Mouse (Mus musculus) embryonic facial prominence, embryonic 11.5 days (tissue): Measurements from ENCODE around the gene Ppp1r9a. TPM values are rescaled to one million over a fixed set of nuclear protein-coding genes. Genes with fewer than 3 reads are reported as not detected.
A peak's percentile ranks its signal among the peaks of the same experiment; 100 is the strongest.
"Not testable (repeated sequence)": the region's sequence is repeated elsewhere in the genome, so short reads cannot be mapped to it uniquely, and the experiment has no call there.

ENCODE experiments used
- ATAC-seq: fragments of 200-750 bp; cut with Nextera tagmentation; replicated peaks from 2 replicates; pipeline ENCODE4 v1.8.0; 2017; ENCODE audit warnings: low read depth; ENCODE audit not compliant: insufficient number of reproducible peaks, low FRiP score, low TSS enrichment
- DNase-seq: peaks from one replicate; pipeline ENCODE4 v3.0.0-alpha.2; 2015; ENCODE audit warnings: low spot score
- H3K27ac ChIP-seq: fragments of 300-500 bp; sonication (generic); replicated peaks from 2 replicates; pipeline ENCODE4 v1.5.1; 2014; ENCODE audit warnings: mild to moderate bottlenecking, low read depth, low read length, control low read depth
- H3K27me3 ChIP-seq: fragments of 300-500 bp; sonication (generic); 2 replicates; pipeline ENCODE4 v1.6.1; 2014; ENCODE audit warnings: mild to moderate bottlenecking, low read length, moderate library complexity, mixed read lengths; ENCODE audit not compliant: control insufficient read depth, insufficient read depth
- H3K36me3 ChIP-seq: fragments of 300-500 bp; sonication (generic); replicated peaks from 2 replicates; pipeline ENCODE4 v1.6.1; 2014; ENCODE audit warnings: low read depth, mild to moderate bottlenecking, low read length, moderate library complexity, mixed read lengths; ENCODE audit not compliant: control insufficient read depth, insufficient read depth
- H3K4me1 ChIP-seq: fragments of 300-500 bp; sonication (generic); 2 replicates; pipeline ENCODE4 v1.6.1; 2014; ENCODE audit warnings: low read length, mixed read lengths; ENCODE audit not compliant: control insufficient read depth, insufficient read depth
- H3K4me2 ChIP-seq: fragments of 300-500 bp; sonication (generic); 2 replicates; pipeline ENCODE4 v1.6.1; 2014; ENCODE audit warnings: low read depth, mild to moderate bottlenecking, control low read depth, low read length, moderate library complexity
- H3K4me3 ChIP-seq: fragments of 300-500 bp; sonication (generic); 2 replicates; pipeline ENCODE4 v1.5.1; 2014; ENCODE audit warnings: low read depth, low read length, control low read depth
- H3K9ac ChIP-seq: fragments of 300-500 bp; sonication (generic); replicated peaks from 2 replicates; pipeline ENCODE4 v1.6.1; 2014; ENCODE audit warnings: mild to moderate bottlenecking, control low read depth, low read length
- H3K9me3 ChIP-seq: fragments of 300-500 bp; sonication (generic); replicated peaks from 2 replicates; pipeline ENCODE4 v1.6.1; 2016; ENCODE audit warnings: mild to moderate bottlenecking, low read length, inconsistent platforms, mixed read lengths; ENCODE audit not compliant: control insufficient read depth
- WGBS: fragments of 180-500 bp; shearing (Covaris S2); extraction: QIAGEN DNeasy Blood & Tissue Kit; methylation state at CpG from one replicate; pipeline ENCODE4 v1.1.7; 2014; 5-methylcytosine and 5-hydroxymethylcytosine counted together
- polyA plus RNA-seq: library from polyadenylated mRNA; unstranded; fragments of >200 nt; fragmentation: Nextera tagmentation; extraction: Ambion mirVana; gene quantifications from 2 replicates; pipeline ENCODE4 v1.2.1, GENCODE M21; 2014

The Ppp1r9a gene
- polyA plus RNA-seq, 1 experiment from 2014 or later: 14.4 TPM

DNA sequence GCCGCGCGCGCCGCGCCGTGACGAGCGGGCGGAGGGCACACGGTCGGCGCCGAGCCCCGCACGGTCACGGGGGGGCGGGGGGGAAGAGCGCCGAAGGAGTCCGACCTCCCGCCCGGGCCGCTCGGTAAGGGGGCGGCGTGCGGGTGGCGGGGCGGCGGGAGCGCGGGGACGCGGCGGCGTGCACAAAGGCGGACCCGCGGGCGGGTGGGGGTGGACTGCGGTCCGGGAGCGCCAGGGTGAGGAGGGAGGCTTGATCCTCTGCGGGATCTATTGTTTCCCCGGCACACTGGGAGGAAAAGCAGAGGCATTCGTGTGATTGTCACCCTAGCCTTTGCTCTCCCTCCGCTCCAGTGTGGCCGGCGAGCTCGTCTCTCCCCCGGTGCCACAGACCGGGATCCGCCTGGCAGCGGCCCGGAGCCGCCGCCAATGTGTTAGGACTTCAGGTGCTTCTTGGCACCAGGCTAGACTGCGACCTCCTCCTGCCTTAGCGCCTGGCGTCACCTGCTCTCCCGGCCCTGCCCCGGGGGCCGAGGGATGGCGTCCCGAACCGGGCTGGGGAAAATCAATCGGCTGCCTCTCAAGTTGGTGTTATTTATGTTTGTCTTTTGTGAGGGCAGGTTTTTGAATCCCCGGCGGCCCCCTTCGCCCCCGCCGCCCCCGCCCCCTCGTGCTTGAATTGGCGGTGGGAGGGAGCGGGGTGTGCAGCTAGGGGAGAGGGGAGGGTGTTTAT lies 773 bp downstream of the Ppp1r9a start:
- H3K4me3 ChIP-seq: peak overlapping the region; percentile 56
- no peaks in the 10 kb centered on the region for H3K27me3 ChIP-seq
- no peaks in the 10 kb centered on the region for H3K9me3 ChIP-seq
- H3K27ac ChIP-seq: peak overlapping the region; percentile 77
- H3K36me3 ChIP-seq: no peaks in the 10 kb centered on the region
- WGBS: under 1% methylated on average over 53 of the region's 77 CpGs
- DNase-seq (peak; percentile 68), ATAC-seq (peak; percentile 84)
- no peaks in the 10 kb centered on the region; the same call in 1 of the 2 replicates for H3K4me1 ChIP-seq
- peak overlapping the region; percentile 94 for H3K4me2 ChIP-seq
- H3K9ac ChIP-seq: peak overlapping the region; percentile 84

DNA sequence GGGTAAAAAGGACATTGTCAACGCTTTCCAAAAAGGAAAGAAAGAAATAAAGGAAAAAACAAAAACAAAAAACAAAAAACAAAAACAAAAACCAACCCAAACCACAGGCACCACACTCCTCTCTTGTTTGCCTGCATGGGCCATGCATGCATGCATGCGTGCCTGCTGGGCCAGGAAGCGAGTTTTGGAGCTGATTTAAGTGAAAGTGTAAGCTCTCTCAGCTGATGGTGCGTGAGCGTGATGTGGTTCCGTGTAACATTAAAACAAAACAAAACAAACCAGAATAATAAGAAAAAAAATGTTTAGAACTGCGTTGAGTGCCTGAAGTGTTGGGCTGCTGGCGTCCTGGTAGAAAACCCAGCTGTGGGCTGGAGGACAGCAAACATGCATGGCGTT lies 1.3 kb downstream of the Ppp1r9a start:
- no peaks in the 10 kb centered on the region for H3K27me3 ChIP-seq
- H3K4me1 ChIP-seq: no peaks in the 10 kb centered on the region; the same call in 1 of the 2 replicates
- no peak for DNase-seq
- peak overlapping the region; percentile 56 for H3K4me3 ChIP-seq
- H3K36me3 ChIP-seq: no peaks in the 10 kb centered on the region
- ATAC-seq: no peak
- H3K4me2 ChIP-seq: peak overlapping the region; percentile 94
- 7% methylated on average over 9 of the region's 9 CpGs for WGBS
- H3K9ac ChIP-seq: peak overlapping the region; percentile 84
- no peaks in the 10 kb centered on the region for H3K9me3 ChIP-seq
- H3K27ac ChIP-seq: peak overlapping the region; percentile 77

DNA sequence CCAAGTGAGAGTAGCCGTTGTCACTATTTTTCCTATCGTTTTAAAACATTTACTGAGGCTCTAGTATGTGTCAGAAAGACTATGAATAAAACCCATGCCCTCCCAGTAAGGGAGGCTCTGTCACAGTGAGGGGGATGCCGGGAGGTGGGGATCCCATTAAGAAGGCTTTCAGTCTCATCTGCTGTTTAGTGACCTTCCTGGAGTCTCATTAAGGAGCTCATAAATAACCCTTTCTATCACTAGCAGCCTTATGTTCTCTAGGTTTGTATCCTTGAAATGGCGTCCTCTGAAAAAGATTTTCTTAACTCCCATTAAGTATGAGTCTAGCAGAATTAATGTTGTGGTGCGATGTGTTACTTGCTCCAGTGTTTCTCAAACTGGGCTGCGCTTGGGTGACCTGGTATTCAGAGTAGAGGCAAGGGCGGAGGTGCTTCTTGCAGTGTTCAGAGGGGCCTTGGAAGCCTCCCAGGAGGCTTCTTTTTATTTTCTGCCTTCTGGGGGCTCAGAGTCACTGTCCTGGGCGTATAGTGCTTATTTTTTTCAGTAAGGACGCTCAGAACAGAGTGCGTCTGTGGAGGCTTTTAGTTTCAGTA lies 7.4 kb downstream of the Ppp1r9a start:
- Histone ChIP-seq H3K36me3 (no peaks in the 10 kb centered on the region), H3K9ac (no peak overlapping the region), H3K4me3 (no peak overlapping the region), H3K9me3 (no peaks in the 10 kb centered on the region), H3K27me3 (no peaks in the 10 kb centered on the region), H3K27ac (no peak overlapping the region), H3K4me1 (no peaks in the 10 kb centered on the region), H3K4me2 (no peak overlapping the region)
- DNase-seq: no peak
- 57% methylated on average over 10 of the region's 10 CpGs for whole genome bisulfite sequencing
- ATAC-seq: no peak

DNA sequence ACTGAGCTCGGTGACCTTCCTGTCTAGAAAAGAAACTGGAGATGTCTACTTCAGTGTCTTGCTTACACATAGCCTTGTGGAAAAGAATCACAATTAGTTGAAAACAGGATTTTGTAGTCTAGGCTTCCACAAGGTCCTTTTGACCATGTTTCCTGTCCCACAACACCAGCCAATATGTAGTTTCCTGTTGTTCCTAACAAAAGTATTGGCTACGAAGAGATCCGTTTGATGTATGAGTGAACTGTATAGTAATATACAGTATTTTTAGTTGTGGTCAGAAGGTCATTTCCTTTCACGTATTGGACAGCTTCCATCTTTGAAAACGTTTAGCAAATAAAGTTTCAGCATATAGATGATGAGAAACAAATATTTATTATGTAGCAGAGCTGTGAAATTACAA lies 15.8 kb downstream of the Ppp1r9a start:
- Histone ChIP-seq H3K4me2 (no peak overlapping the region), H3K9me3 (no peaks in the 10 kb centered on the region), H3K27ac (no peak overlapping the region), H3K27me3 (no peaks in the 10 kb centered on the region), H3K4me1 (no peaks in the 10 kb centered on the region), H3K36me3 (no peaks in the 10 kb centered on the region), H3K4me3 (no peak overlapping the region), H3K9ac (no peak overlapping the region)
- ATAC-seq (no peak), DNase-seq (no peak)
- WGBS: 87% methylated on average over 5 of the region's 5 CpGs

DNA sequence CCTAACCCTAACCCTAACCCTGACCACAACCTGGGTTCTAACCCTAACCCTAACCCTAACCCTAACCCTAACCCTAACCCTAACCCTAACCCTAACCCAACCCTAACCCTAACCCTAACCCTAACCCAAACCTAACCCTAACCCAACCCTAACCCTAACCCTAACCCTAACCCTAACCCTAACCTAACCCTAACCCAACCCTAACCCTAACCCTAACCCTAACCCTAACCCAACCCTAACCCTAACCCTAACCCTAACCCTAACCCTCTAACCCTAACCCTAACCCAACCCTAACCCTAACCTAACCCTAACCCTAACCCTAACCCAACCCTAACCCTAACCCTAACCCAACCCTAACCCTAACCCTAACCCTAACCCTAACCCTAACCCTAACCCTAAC lies 21.1 kb downstream of the Ppp1r9a start:
- not testable (repeated sequence) for H3K4me1 ChIP-seq, H3K9me3 ChIP-seq, DNase-seq, H3K27me3 ChIP-seq, H3K4me2 ChIP-seq, H3K36me3 ChIP-seq, H3K9ac ChIP-seq, H3K27ac ChIP-seq, H3K4me3 ChIP-seq
- peak; percentile 73 for ATAC-seq

DNA sequence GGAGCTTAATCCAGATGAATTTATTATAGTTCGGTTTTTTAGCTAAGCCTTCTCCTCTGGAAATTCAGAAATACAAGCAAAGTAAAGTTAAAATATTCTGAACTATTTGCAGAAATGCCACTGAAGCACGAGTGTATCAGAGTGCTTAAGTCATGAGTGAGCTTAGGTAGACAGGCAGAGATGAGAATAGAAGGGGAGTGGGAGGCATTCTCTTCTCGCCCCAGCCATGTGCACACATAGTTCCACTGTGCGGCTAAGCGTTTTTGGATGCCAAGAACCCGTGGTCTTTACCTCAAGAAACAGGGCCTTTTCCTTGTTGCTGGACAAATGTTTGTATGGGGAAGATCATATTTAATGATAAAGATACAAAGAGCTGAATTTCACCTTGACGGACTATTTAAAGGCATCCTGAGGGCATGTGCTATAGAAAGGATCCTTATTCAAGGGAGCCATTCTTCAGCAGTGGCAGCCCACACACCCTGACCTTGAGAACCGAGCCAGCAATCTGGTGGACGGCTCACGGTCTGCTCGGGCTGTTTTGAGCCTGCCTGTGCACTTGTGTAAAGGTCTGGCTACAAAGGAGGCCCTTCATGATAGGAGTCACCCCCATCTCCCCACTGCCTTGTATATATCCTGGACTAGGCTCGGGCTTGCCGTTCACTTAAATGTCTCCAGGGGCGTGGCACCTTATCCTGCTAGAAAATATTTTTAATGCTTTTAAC lies 23.4 kb downstream of the Ppp1r9a start:
- H3K27me3 ChIP-seq: no peaks in the 10 kb centered on the region
- H3K4me2 ChIP-seq: no peak overlapping the region
- ATAC-seq (no peak), DNase-seq (no peak)
- no peak overlapping the region for H3K9ac ChIP-seq
- no peaks in the 10 kb centered on the region for H3K36me3 ChIP-seq
- no peak overlapping the region for H3K4me3 ChIP-seq
- H3K27ac ChIP-seq: no peak overlapping the region
- H3K4me1 ChIP-seq: no peaks in the 10 kb centered on the region
- WGBS: 65% methylated on average over 14 of the region's 14 CpGs
- H3K9me3 ChIP-seq: no peaks in the 10 kb centered on the region

DNA sequence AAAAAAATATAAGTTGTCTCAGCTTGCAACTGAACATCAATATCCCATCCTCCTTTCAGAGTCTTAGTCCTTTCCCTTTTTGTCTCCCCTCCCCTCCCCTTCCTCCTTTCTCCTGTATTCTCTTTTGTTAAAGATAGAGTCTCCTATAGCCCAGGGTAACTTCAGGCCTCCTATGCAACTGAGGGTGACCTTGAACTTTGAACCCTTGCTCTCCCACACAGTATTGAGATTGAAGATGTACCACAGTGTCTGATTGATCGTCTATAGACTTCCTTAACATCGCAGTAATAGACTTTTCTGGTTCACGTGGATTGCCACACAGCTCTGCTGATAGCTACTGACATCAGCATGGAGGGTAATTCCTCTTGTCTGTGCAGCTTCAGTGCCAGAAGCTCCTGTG lies 27.6 kb downstream of the Ppp1r9a start:
- H3K4me3 ChIP-seq: no peak overlapping the region
- DNase-seq: no peak
- H3K4me1 ChIP-seq: no peaks in the 10 kb centered on the region
- H3K9me3 ChIP-seq: no peaks in the 10 kb centered on the region
- 89% methylated on average over 3 of the region's 3 CpGs for WGBS
- no peak for ATAC-seq
- H3K9ac ChIP-seq: no peak overlapping the region
- H3K4me2 ChIP-seq: no peak overlapping the region
- no peak overlapping the region for H3K27ac ChIP-seq
- no peaks in the 10 kb centered on the region for H3K27me3 ChIP-seq
- no peaks in the 10 kb centered on the region for H3K36me3 ChIP-seq

DNA sequence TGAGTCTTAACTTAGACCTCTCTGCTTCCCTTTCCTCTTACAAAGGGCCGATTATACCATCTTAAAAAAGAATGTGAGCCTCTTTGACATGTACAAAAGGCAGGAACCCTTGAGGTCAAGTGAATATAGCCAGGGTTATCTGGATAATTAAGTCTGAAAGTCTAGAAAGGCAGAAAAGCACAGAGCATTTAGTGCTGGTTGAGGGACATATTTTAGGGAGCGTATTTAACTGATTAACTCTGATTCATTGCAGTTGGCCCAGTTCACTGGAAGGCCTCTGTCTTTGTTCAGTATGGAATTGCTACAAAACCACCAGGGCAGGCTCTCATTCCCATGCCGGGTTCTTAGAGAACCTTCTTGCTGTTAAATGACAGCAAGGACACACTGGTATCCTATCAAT lies 36.2 kb downstream of the Ppp1r9a start:
- no peak overlapping the region for H3K9ac ChIP-seq
- H3K36me3 ChIP-seq: no peaks in the 10 kb centered on the region
- no peak overlapping the region for H3K4me3 ChIP-seq
- H3K27ac ChIP-seq: no peak overlapping the region
- WGBS: 15% methylated on average over 3 of the region's 3 CpGs
- H3K27me3 ChIP-seq: no peaks in the 10 kb centered on the region
- H3K4me2 ChIP-seq: no peak overlapping the region
- H3K9me3 ChIP-seq: no peaks in the 10 kb centered on the region
- peaks cover 3% of the 10 kb centered on the region for H3K4me1 ChIP-seq
- ATAC-seq (no peak), DNase-seq (peak; percentile 66)
